Comparison of ENCODE assay signal across 16 mouse cellular contexts in the genomic region with DNA sequence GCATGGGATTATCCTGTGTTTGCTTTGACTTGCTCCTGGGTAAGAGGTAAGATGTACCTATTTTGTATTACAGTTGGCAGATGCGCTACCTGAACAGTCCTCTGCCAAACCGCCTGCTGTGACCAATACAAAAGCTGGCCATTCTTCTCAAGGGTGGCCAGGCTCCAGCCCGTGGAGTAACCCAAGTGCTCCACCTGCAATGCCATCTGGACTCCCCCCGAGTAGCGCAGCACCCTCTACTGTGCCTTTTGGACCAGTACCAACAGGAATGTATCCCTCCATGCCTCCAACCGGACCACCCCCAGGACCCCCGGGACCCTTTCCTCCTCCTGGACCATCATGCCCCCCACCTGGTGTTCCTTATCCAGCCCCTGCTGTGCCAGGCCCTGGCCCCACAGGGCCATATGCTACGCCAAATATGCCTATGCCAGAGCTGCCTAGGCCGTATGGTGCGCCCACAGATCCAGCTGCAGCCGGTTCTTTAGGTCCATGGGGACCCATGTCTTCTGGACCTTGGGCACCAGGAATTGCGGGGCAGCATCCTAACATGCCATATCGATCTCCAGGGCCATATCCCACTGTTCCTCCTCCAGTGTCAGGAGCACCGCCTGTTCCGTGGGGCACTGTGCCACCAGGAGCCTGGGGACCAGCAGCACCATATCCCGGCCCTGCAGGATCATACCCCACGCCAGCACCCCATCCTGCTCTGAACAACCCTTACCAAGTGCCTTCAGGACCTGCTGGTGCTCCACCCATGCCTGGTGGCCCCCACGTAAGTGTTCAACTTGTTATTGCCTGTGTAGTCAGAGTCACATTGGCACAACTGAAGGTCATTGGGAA. TPM values are rescaled to one million over a fixed set of nuclear protein-coding genes. Genes with fewer than 3 reads are reported as not detected.
DNase-seq lines count a peak whose midpoint lies in the region; ATAC-seq and TF ChIP-seq lines count a peak whose summit lies in the region.
"Had no signal": no experiment of that assay in that cellular context is flagged by ENCODE, and none has a peak within 500 bp of the region (broad histone marks: within the 10 kb centered on the region; RNA-seq: fewer than 3 reads in every experiment).

No protein-coding gene starts in this region.

- TF ChIP-seq CTCF in lung, postnatal 0 days (IDR thresholded peaks at IDR 0.05) = no peak

- 92% methylated on average over 18 of the region's 18 CpGs for WGBS in hindbrain, embryonic 13.5 days
- 92% methylated on average over 18 of the region's 18 CpGs for WGBS in hindbrain, embryonic 14.5 days
- 89% methylated on average over 18 of the region's 18 CpGs for WGBS in liver, embryonic 12.5 days (ENCODE audit: insufficient replicate concordance)
- 93% methylated on average over 18 of the region's 18 CpGs for WGBS in lung, postnatal 0 days

- H3K4me2 ChIP-seq in hindbrain, embryonic 13.5 days = no peak overlapping the region
- no peak overlapping the region for H3K4me2 ChIP-seq in hindbrain, embryonic 14.5 days (replicated peaks)
- H3K4me2 ChIP-seq in liver, embryonic 12.5 days = no peak overlapping the region
- H3K4me2 ChIP-seq in lung, postnatal 0 days (replicated peaks; ENCODE audit: low read depth, low read length) = no peak overlapping the region
- H3K4me2 ChIP-seq: heart, embryonic 13.5 days; limb, embryonic 13.5 days; lung, embryonic 15.5 days; neural tube, embryonic 13.5 days had no signal

- ATAC-seq in hindbrain, embryonic 13.5 days (ENCODE audit: low FRiP score) = 0 out of 2 replicates have a peak, but pooled peaks have one; percentile 39
- no peak for ATAC-seq in hindbrain, embryonic 14.5 days (ENCODE audit: low FRiP score)
- peak; percentile 24; the same call in 1 of the 2 replicates for ATAC-seq in liver, embryonic 12.5 days
- no peak for ATAC-seq in lung, postnatal 0 days
- ATAC-seq: midbrain, embryonic 16.5 days had no signal

- peaks cover 53% of the 10 kb centered on the region for H3K36me3 ChIP-seq in hindbrain, embryonic 13.5 days
- H3K36me3 ChIP-seq in hindbrain, embryonic 14.5 days (replicated peaks; ENCODE audit: control insufficient read depth, insufficient read depth) = peaks cover 61% of the 10 kb centered on the region
- peaks cover 90% of the 10 kb centered on the region for H3K36me3 ChIP-seq in liver, embryonic 12.5 days
- peaks cover 19% of the 10 kb centered on the region; the same call in 1 of the 2 replicates for H3K36me3 ChIP-seq in lung, postnatal 0 days (ENCODE audit: insufficient read depth, low read length)

- no peak for DNase-seq in hindbrain, embryonic 14.5 days (ENCODE audit: low spot score)
- no peak for DNase-seq in liver
- DNase-seq in cerebellum, postnatal 10 days = peak; percentile 31 to 55
- no peak for DNase-seq in lung, postnatal 0 days (ENCODE audit: low spot score)
- no peak for DNase-seq in ovary, postnatal 36 days (ENCODE audit: low spot score)
- DNase-seq: gastrocnemius, postnatal 36 days; kidney, adult 8-10 months; thymus, postnatal 25 days had no signal

- H3K9me3 ChIP-seq in hindbrain, embryonic 13.5 days = no peaks in the 10 kb centered on the region
- no peaks in the 10 kb centered on the region for H3K9me3 ChIP-seq in hindbrain, embryonic 14.5 days (ENCODE audit: control insufficient read depth, low read length)
- no peaks in the 10 kb centered on the region for H3K9me3 ChIP-seq in liver, embryonic 12.5 days (replicated peaks)
- H3K9me3 ChIP-seq in lung, postnatal 0 days (ENCODE audit: low read length) = no peaks in the 10 kb centered on the region
- H3K9me3 ChIP-seq: heart, embryonic 13.5 days; limb, embryonic 13.5 days; lung, embryonic 15.5 days; neural tube, embryonic 13.5 days had no signal

- no peak overlapping the region for H3K9ac ChIP-seq in hindbrain, embryonic 13.5 days
- H3K9ac ChIP-seq in hindbrain, embryonic 14.5 days = no peak overlapping the region
- no peak overlapping the region for H3K9ac ChIP-seq in liver, embryonic 12.5 days
- H3K9ac ChIP-seq in lung, postnatal 0 days (replicated peaks; ENCODE audit: low read depth) = no peak overlapping the region
- H3K9ac ChIP-seq: heart, embryonic 13.5 days; limb, embryonic 13.5 days; lung, embryonic 15.5 days; neural tube, embryonic 13.5 days had no signal

- no peak overlapping the region for H3K4me3 ChIP-seq in hindbrain, embryonic 13.5 days
- no peak overlapping the region for H3K4me3 ChIP-seq in hindbrain, embryonic 14.5 days (replicated peaks; ENCODE audit: low read length)
- H3K4me3 ChIP-seq in liver, embryonic 12.5 days = no peak overlapping the region
- H3K4me3 ChIP-seq in lung, postnatal 0 days (ENCODE audit: low read depth, low read length) = no peak overlapping the region
- H3K4me3 ChIP-seq: heart, embryonic 13.5 days; layer of hippocampus, adult 2 months; limb, embryonic 13.5 days; lung, embryonic 15.5 days; neural tube, embryonic 13.5 days had no signal

- no peak overlapping the region for H3K27ac ChIP-seq in hindbrain, embryonic 13.5 days
- no peak overlapping the region for H3K27ac ChIP-seq in hindbrain, embryonic 14.5 days
- H3K27ac ChIP-seq in liver, embryonic 12.5 days = no peak overlapping the region
- no peak overlapping the region for H3K27ac ChIP-seq in lung, postnatal 0 days (ENCODE audit: low read length)
- H3K27ac ChIP-seq: heart, embryonic 13.5 days; layer of hippocampus, adult 2 months; limb, embryonic 13.5 days; lung, embryonic 15.5 days; neural tube, embryonic 13.5 days had no signal

- H3K27me3 ChIP-seq in hindbrain, embryonic 13.5 days = no peaks in the 10 kb centered on the region
- no peaks in the 10 kb centered on the region for H3K27me3 ChIP-seq in hindbrain, embryonic 14.5 days (ENCODE audit: control insufficient read depth, insufficient read depth, low read length)
- H3K27me3 ChIP-seq in liver, embryonic 12.5 days (replicated peaks) = no peaks in the 10 kb centered on the region
- H3K27me3 ChIP-seq in lung, postnatal 0 days (replicated peaks; ENCODE audit: insufficient read depth, low read length) = no peaks in the 10 kb centered on the region
- H3K27me3 ChIP-seq: heart, embryonic 13.5 days; limb, embryonic 13.5 days; lung, embryonic 15.5 days; neural tube, embryonic 13.5 days had no signal

- TF ChIP-seq EP300 in lung, postnatal 0 days (IDR thresholded peaks at IDR 0.05) = no peak

- no peaks in the 10 kb centered on the region for H3K4me1 ChIP-seq in hindbrain, embryonic 13.5 days (replicated peaks)
- H3K4me1 ChIP-seq in hindbrain, embryonic 14.5 days (replicated peaks; ENCODE audit: control insufficient read depth, insufficient read depth, low read length) = no peaks in the 10 kb centered on the region
- peaks cover 13% of the 10 kb centered on the region for H3K4me1 ChIP-seq in liver, embryonic 12.5 days
- no peaks in the 10 kb centered on the region for H3K4me1 ChIP-seq in lung, postnatal 0 days (ENCODE audit: insufficient read depth, low read depth, low read length)
- H3K4me1 ChIP-seq: heart, embryonic 13.5 days; limb, embryonic 13.5 days; lung, embryonic 15.5 days; neural tube, embryonic 13.5 days had no signal

RNA-seq across cellular contexts. Expression of gene Mapk1ip1l, which starts 12.5 kb away (rescaled TPM):
- polyA plus RNA-seq in hindbrain, embryonic 13.5 days (2015; fragmentation: Nextera tagmentation; extraction: Ambion mirVana) = 52.3 and 55.9 TPM in 2 replicates
- 52.0 and 54.8 TPM in 2 replicates for polyA plus RNA-seq in hindbrain, embryonic 14.5 days (2014; fragmentation: Nextera tagmentation; extraction: Ambion mirVana)
- 45.1 and 49.6 TPM in 2 replicates for polyA plus RNA-seq in liver, embryonic 12.5 days (2016; fragmentation: Nextera tagmentation; extraction: Ambion mirVana)
- 19.9 and 23.9 TPM in 2 replicates for polyA plus RNA-seq in lung, postnatal 0 days (2015; fragmentation: Nextera tagmentation; extraction: Ambion mirVana)

RNA-seq across cellular contexts. Expression of gene Socs4, which starts 33.8 kb away (rescaled TPM):
- 3.2 and 3.3 TPM in 2 replicates for polyA plus RNA-seq in hindbrain, embryonic 13.5 days (2015; fragmentation: Nextera tagmentation; extraction: Ambion mirVana)
- polyA plus RNA-seq in hindbrain, embryonic 14.5 days (2014; fragmentation: Nextera tagmentation; extraction: Ambion mirVana) = 3.6 TPM in 2 replicates
- polyA plus RNA-seq in liver, embryonic 12.5 days (2016; fragmentation: Nextera tagmentation; extraction: Ambion mirVana) = 3.0 and 4.3 TPM in 2 replicates
- 2.5 and 3.3 TPM in 2 replicates for polyA plus RNA-seq in lung, postnatal 0 days (2015; fragmentation: Nextera tagmentation; extraction: Ambion mirVana)

RNA-seq across cellular contexts. Expression of gene Wdhd1, which starts 33.9 kb away (rescaled TPM):
- 17.7 and 19.9 TPM in 2 replicates for polyA plus RNA-seq in hindbrain, embryonic 13.5 days (2015; fragmentation: Nextera tagmentation; extraction: Ambion mirVana)
- 15.0 and 15.6 TPM in 2 replicates for polyA plus RNA-seq in hindbrain, embryonic 14.5 days (2014; fragmentation: Nextera tagmentation; extraction: Ambion mirVana)
- 58.1 and 58.9 TPM in 2 replicates for polyA plus RNA-seq in liver, embryonic 12.5 days (2016; fragmentation: Nextera tagmentation; extraction: Ambion mirVana)
- polyA plus RNA-seq in lung, postnatal 0 days (2015; fragmentation: Nextera tagmentation; extraction: Ambion mirVana) = 2.7 and 3.0 TPM in 2 replicates

RNA-seq across cellular contexts. Expression of gene Lgals3, which starts 57.0 kb away (rescaled TPM):
- 1.7 and 1.9 TPM in 2 replicates for polyA plus RNA-seq in hindbrain, embryonic 13.5 days (2015; fragmentation: Nextera tagmentation; extraction: Ambion mirVana)
- polyA plus RNA-seq in hindbrain, embryonic 14.5 days (2014; fragmentation: Nextera tagmentation; extraction: Ambion mirVana) = 2.4 and 3.3 TPM in 2 replicates
- polyA plus RNA-seq in liver, embryonic 12.5 days (2016; fragmentation: Nextera tagmentation; extraction: Ambion mirVana) = 13.7 and 14.6 TPM in 2 replicates
- 332 and 359 TPM in 2 replicates for polyA plus RNA-seq in lung, postnatal 0 days (2015; fragmentation: Nextera tagmentation; extraction: Ambion mirVana)

Comparison
In these comparisons a context has a peak if more than half of its experiments do, and no peak if none do; other contexts are left out.
1. ATAC-seq: peak in hindbrain, embryonic 13.5 days (single experiment) and liver, embryonic 12.5 days (single experiment); none in hindbrain, embryonic 14.5 days (single experiment) and lung, postnatal 0 days (single experiment).
2. DNase-seq: peak in cerebellum, postnatal 10 days (2 of 2); none in hindbrain, embryonic 14.5 days (single experiment), liver (single experiment), lung, postnatal 0 days (single experiment) and ovary, postnatal 36 days (single experiment).